Mouse (Mus musculus) lung, adult 2 months (tissue): ENCODE results near the gene Pdzrn3.

ENCODE experiments used
- CTCF ChIP-seq: fragments of 200-500 bp; IDR thresholded peaks from 2 replicates; pipeline ENCODE4 v1.5.1; 2011; ENCODE audit warnings: mild to moderate bottlenecking, low read length, control low read depth; ENCODE audit not compliant: insufficient read depth
- POLR2A ChIP-seq: fragments of 200-500 bp; IDR thresholded peaks from 2 replicates; pipeline ENCODE4 v1.6.1; 2011; ENCODE audit warnings: low read depth, mild to moderate bottlenecking, control low read depth, low read length, borderline replicate concordance; ENCODE audit errors: extremely low read depth

DNA sequence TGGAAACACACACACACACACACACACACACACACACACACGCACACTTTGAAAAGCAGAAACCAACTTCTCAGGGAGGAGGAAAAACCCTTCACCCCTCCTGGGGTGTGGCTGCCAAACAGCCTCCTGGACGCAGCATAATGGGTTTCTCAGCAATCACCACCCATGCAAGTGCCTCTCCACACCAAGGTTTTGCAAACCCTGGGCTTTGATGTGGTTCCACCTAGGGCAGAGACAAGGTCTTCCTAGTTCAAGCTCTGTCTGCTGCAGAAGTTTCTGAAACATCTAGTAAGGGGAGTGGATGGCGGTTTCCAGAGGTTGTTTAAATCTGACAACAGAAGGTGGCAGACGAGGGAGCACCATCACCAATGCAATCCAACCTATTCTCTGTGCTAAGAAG lies 18.1 kb downstream of the Pdzrn3 start:
- TF ChIP-seq CTCF (no peak), POLR2A (no peak)
